Mouse (Mus musculus) thymus, postnatal 4 days (tissue): Measurements from ENCODE around the gene Dnph1.

ENCODE experiments used
- DNase-seq: peaks from one replicate; pipeline ENCODE4 v3.0.0; 2021

Gene Dnph1

DNA sequence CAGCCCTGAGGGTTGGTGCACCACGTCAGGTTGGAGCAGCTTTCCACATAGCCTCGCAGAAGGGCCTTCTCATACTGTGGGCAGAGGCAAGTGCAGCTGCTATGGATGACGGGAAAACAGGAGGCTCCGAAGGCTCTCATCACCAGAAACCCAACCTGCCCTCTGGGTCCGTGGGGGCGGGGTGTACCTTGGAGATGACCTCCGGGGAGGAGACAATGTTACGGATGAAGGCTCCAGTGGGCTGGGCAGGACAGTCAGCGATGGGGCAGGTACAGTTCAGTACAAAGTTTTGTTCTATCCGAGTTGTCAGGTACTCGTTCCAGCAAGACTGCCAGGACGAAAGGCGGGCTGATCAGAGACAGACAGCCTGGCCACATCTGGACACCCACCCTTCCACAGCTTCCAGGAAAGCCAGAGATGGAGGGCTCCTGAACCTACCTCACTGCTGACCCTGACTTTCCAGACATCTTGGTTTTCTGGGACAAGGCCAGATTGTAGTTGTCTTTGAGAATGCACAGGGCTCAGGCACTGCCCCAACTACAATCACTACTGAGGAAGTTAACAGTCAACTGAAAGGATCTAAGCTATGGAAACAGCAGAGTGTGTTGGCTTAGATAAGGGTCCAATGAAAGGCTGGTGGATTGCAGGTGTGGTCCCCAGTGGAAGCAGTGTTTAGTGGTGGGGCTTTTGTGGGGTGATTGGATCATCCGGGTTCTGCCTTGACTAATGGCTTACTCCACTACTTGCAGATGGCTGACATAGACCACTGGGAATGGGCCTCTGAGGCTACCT, 7.5 kb downstream of the Dnph1 start:
- DNase-seq, result no peak

DNA sequence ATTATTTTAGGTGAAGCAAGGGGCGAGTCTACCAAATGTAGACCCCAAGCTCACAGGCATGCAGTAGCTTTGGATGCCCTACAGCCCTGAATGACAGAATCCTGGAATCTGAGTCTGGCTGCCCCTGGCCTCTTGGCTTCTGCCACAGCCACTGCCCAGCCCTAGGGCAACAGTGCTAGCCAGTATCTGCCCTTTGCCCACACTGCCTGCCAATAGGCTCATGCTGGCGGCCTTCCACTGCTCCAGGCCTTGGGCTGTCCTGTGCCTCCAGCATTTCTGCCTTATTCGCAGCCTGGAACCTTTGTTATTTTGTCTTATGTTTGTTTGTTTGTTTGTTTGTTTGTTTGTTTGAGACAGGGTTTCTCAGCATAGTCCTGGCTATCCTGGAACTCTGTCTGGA, 9.1 kb downstream of the Dnph1 start:
- DNase-seq, result no peak

DNA sequence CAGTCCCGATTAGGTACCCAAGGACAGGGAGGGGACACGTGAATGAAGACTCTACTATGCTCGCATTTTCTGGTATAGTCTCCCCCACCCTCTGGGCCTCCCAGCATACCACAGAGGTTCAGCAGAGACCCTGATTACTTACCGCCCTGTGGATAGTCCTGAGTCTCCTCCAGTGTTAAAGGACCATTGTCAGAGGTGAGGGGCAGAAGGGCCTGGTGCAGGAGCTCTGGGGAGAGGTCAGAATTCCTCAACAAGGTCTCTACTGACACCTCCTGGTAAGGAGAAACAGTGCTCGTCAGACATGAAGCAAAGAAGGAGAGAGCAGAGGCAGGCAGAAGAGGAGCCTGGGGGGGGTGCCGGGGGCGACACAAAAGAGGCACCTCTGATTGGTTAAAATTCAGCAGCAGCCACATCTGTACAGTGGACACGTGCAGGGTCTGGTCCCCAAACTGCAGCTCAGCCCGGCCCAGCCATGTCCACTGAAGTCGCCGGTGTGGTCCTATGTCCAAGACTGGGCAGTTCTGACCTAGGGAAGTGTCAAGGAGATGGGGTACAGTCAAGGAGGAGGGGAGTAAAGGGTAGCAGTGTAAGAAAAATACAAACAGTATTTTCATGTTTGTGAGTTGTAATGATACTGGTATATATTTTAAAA, 14.7 kb downstream of the Dnph1 start:
- peak; percentile 30 for DNase-seq

DNA sequence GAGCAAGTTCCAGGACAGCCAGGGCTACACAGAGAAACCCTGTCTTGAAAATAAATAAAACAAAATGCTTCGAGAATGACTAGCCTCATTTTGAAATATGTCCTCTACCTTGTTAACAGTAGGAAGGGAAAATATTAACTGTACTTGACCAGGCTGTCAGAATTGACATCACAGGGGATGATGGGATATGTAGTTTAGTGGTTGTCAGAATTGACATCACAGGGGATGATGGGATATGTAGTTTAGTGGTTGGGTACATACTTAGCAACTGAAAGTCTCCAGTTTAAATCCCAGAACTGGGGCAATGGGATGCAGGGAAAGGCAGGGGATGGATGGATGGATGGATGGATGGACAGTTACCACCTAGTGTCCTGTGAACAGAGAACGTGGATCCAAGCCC, 16.8 kb downstream of the Dnph1 start:
- DNase-seq, result no peak

DNA sequence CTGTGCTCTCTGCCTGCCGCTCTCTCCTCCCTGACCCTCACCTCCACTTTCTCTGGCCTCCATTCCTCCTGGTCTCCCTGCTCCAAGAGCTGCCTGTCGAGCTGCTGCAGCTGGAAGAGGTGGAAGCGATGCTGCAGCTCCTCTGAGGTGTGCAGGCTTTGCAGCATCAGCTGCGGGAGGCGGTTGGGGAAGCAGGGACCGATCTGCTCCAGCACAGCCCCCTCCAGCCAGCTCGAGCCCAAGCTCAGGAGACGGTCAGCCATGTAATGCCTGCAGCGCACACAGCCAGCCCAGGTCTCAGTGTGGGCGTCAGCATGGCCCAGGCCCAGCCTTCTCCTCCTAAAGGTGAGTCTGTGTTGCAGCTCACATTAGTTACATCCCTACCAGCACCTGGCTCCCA, 23.5 kb downstream of the Dnph1 start:
- no peak for DNase-seq

DNA sequence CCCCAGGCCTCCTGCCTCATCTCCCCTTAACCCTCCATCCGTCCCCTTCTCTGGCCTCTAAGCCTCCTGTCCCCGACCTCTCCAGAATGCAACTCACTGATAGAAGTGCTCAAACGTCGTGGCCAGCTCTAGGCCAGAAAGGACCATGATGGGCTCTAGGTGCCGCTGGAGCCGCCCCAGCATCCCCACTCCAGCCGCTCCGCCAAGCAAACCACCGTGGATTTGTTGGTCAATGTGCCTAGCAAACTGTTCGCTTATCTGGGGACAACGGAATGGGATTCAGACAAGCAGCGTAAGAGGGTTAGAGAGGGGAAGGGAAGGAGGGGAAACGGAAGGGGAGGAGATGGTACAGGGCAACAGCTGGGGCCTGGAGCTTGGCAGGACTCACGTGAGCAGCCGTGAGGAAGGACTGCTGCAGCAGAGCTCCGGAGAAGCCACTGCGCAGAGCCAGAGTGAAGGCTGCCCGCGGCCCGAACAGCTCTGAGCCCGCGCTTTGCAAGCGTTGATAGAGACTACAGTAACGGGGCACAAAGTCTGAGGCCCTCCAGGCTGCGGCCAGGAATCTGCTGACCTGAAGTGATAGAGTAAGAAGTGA, 24.0 kb downstream of the Dnph1 start:
- peak; percentile 36 for DNase-seq

DNA sequence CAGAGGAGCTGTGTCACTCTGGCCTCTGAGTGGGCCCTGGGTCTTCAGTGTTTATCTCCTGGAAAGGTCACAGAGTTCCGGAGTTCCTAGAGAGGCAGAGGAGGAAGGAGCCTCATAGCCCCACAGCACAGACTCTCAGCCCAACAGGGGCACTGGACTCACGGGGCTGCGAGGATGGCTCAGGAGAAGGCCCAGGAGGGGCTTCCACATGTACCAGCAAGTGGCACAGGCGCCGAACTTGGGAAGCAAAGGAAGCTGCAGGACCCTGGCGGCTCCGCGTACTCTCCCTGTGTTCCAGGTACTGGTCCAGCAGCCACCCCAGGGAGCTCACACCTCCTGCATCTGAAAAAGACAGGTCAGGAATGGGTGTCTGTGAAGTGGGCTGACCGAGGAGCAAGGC, 24.7 kb downstream of the Dnph1 start:
- no peak for DNase-seq

DNA sequence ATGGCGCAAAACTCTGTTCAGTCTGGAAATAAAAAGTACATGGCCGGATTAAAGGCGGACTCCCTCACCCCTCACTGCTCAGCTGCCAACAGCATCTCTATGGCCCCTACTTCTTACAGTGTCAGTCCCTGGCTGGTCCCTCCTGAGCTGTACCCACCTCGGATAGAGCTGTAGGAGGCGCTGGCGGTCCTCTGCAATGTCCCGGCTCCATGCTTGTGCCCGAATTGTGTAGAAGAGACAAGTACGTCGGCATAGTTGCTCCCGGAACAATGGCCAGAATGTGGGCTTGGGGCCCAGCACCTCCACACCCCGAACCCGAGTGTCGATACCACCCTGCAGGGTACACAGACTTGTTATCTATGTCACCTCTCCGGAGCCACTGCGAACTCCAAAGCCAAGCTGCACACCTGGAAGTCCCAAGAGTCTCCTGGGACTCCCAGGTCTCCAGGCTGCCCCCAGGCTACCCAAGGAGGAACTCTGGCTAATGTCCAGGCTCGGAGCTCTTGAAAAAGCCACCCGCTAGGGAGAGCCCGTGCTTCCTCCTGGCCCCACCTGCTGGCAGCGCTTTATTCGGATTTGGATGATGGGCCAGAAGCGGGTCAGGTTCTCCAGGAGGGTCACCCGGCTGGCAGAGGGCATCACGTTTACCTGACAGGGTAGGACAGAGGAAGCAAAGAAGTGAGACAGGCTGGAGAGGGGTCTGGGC, 25.6 kb downstream of the Dnph1 start:
- DNase-seq, result no peak

DNA sequence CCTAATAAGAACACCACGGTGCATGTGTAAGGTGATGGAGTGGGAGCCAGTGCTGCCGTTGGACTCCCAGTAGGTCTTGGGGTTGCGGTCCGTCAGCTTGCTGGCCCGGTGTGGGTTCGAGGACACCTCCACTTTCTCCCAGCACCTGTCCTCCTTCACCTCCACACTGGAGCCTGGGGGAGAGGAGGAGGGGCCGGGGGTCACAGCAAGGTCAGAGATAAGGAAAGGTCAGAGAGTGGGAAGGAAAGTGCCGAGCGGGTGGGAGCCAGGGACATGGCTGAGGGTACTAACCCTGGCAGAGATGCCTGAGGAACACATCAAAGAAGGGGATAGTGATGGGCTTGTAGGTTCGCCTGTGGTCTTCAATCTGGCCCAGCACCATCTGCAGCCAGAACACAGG, 28.6 kb downstream of the Dnph1 start:
- no peak for DNase-seq

DNA sequence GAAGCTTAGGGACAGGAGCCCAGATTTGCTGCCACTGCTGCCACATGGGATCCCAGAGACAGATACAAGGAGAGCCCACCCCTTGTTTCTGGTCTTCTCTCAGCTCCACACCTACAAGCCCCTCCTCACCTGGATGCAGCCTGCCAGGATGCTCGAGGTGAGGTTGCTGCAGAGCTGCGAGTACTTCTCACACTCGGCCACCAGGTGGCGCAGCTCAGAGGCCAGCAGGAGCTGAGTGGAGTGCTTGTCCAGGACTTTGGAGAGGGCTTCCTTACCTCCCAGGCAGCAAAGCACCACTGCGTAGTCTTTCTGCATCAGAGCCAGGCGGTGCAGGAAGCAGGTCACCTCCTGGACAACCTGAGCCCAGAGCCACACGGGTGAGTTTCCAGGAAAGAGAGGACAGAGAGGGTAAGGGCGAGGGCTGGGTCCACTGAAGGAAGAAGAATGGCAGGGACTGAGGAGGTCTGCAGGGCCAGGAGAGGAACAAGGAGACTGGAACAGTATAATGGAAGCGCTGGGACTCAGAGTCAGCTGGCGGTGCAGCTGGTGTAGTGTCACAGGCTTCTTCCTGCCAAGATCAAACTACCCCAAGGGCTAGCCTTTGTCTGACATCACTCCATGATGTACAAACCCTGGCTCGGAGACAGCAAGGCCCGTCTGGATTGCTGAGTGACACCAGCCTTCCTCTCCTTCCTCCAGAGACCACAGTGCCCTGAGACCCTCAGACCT, 29.2 kb downstream of the Dnph1 start:
- DNase-seq, result peak; percentile 90

DNA sequence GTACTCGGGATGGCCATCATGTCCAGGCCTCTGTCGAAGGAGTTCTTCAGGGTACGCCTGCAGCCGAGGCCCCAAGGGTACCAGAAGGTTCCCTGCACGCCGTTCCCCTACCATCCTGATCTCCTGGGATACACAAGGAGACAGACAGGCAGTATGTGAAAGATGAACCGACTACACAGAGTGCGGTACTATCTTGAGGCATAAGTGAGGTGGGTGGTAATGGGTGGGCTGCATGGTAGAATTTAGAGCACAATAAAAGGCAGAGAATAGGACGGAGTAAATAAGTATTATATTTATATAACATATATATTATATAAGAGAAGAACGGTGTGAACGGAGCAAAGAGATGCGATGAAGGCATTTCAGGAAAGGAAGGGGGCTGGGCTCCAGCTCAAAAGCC, 47.1 kb downstream of the Dnph1 start:
- no peak for DNase-seq

DNA sequence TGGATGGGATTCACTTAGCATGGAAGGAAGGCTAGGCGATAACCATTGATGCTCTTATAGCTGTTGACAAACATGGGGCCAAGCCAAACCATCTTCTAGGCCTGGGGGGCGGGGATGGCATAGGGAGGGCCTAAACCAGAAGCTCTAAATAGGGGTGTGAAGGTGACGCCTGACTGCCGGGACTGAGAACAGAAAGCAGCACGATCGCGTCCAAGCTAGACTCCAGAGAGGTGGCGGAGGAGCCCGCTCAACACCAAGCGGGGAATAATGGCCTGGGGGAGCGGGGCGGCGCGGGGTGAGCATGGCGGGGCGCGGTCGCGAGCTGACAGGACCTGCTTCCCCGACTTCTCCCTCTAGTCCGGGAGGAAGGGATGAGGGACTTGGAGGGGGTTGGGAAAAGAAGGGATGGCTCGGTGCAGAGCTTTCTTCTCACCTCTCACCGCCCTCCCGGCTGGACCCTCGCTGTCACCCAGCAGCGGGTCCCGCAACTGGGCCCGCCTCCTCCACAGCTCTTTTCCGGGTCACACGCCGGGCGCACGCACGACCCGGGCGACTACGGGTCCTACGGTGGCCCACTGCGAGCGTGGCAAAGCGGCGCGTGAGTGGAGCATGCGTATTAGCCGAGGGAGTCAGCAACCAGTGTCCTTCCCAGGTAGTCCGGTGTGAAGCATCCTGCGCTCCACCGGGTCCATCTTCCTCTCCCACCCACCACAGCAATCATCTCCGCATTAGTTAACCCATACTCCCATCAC, 49.5 kb downstream of the Dnph1 start, which contains the start of gene Cul9:
Cul9 (minus strand) TSS at position 576 of the 752 bp plus-strand sequence.
- DNase-seq, result peak; percentile 62

DNA sequence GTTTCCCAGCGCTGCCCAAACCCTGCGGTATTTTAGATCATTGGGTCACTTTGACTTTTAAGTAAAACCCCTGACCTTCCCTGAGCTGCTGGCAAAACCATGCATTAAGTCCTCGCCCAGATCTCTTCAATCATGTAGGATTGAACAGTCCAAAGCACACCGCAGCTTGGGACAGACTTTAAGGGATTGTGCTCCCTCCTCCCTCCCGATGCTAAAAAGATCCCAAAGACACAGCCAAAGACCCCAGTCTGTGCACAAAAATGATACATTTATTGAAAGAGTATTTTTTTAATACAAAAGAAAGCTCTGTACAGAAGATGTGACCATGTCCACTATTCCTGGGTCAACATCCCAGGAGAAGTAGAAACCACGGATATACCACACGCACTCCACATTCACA, 50.1 kb downstream of the Dnph1 start:
- no peak for DNase-seq

DNA sequence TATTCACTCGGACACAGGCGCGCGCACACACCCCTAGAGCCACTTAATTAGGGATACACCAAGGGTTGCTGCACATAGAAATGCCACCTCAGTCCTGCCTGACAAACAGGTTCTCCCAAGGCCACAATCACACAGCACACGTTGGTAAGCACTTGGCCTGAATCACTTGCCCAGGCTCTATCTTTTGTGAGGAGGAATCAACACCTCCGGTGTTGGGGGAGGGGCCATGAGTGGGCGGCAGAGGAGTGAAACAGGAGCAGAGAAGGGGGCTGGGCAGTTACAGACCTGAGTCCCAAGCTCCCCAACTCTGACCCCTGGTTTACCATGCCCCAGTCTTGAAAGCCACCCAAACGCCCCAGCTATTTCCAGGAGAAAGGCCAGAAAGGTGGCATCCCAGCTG, 50.5 kb downstream of the Dnph1 start:
- no peak for DNase-seq

DNA sequence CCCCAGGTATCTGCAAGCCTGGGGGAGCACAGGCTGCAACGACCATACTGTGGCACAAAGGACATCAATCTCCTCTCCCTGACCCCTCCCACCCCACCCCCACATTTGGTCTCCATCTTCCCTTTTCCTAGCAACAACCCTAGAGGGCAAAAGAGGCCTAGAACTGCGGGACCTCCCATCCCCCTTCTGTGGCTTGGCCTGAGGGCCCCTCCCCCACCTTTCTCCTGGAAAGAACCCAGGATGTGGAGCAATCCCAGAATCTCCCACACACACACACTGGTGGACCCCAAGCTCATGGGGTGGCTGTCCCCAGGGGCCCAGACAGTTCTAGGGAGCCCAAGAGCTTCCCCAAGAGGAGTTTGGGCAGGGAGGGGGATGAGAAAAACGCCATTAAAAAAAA, 51.4 kb downstream of the Dnph1 start:
- no peak for DNase-seq

DNA sequence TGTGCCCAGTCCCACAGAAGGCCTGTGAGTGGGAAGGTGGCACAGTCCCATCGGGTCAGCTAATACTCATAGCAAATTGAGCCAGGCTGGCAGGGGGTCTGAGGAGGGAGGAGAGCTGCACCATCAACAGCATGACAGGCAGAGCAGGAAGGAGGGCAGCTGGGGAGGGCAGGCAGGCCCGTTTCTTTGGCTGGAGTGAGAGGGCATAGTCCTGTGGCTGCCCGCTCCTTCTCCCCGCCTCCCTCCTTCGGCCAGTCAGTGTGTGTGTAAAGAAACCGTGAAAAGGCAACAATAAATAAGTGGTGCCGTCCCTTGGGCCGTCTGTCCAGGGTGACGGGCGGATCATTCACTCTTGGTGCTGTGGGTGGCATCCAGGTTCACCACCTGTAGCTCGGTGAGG, 52.2 kb downstream of the Dnph1 start:
- DNase-seq, result no peak

DNA sequence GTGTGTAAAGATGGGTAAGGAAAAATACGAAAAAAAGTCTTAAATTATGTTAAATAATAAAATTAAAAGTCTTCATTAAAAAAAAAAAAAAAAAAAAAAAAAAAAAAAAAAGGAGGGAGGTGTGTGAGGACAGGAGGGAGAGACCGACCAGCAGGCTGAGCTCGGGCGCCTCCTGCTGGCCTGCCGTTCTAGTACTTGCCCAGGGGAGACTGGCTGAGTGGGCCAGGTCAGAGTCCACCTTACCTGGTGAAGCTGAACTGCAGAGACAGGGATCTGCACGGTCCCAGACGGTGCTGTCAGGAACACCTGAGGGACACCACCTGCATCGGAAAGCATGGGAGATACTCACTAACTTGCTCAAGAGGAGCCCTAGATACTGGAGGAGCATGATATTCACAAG, 52.7 kb downstream of the Dnph1 start:
- peak; percentile 64 for DNase-seq
